Mouse (Mus musculus): ENCODE results near the gene Kif4.

DNA sequence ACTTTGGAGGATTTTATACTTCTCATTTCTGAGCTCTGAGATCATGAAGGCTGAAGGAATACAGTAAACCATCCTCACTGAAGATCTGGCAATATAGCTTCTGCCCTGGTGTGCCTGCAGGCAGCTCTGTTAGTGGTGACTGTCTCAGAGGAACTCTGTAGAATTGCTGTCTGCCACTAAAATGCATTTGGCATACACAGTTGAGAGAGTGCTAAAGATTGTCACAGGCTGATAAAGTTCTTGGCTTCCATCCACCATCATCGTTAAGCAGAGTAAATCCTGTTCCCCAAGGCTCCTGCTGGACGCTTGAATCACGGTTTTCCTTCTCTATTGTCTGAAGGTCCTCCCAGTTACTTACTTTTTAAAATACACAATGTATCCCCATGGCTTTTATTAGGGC, 61.0 kb downstream of the Kif4 start:
- TF ChIP-seq CTCF (conservative IDR thresholded peaks at IDR 0.05; ENCODE audit: low read length) (no peak), NANOG (IDR thresholded peaks at IDR 0.05; ENCODE audit: borderline replicate concordance, low read length) (no peak)
